Mouse (Mus musculus) mature B cell (primary cell): ENCODE data around the gene Irgm2.
"Not testable (repeated sequence)": the region's sequence is repeated elsewhere in the genome, so short reads cannot be mapped to it uniquely, and the experiment has no call there.

Experiments used
- in situ Hi-C: fragments of 300-500 bp; cut with MboI; formaldehyde crosslinking; loops from 2 replicates; pipeline ENCODE4 v1.14.3; 2019

Gene Irgm2

DNA sequence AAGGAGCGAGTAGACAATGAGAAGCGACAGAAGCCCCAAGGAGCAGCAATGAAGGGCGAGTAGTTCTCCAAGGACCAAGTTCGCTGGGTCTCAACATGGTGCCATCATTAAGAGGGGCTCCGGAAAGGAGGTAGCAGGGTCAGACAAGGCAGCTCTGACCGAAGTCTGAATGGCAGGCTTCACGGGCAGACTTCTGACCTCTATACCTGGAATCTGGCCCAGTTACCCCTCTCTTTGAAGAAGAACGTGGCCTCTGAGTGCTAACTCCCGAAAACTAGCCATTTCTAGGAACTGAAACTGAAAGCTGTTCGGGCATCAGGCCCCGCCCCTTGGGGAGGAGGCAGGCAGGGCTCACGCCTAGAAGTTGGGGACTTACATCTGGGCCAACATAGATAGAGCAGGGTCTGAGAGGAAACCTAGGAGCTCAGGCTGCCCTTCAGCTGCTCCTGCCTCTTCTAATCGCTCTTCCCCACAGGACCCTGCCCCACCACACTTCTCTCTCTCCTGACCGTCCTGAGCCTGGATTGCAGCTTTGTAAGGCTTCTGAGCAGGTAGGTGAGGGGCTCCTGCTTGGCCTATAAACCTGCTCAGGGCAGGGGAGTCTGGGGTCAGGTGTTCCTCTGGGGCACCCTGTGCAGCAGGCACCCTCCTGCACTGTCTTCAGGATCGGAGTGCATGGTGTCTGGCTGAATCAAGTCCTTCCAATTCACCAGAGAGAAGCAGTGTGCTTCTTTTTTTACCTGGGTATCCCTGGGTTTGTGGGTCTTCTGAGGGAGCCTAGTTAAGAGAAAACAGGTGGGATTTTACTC lies at the start of gene Irgm2, which contains the start of gene Igtp:
Gene Irgm2, plus strand, starts transcription at position 390 of the 809 bp plus-strand sequence.
Gene Igtp, plus strand, starts transcription at position 328 of the 809 bp plus-strand sequence.
- in situ Hi-C loops: not testable (repeated sequence)

GRCm38 (mm10) chr11:58155458-58155857 lies 44.0 kb upstream of the Irgm2 start:
- in situ Hi-C loops: no loop called here

GRCm38 (mm10) chr11:58156871-58157270 lies 42.5 kb upstream of the Irgm2 start:
- in situ Hi-C loops: no loop called here

- in situ Hi-C loops: no loop called here
Measured at GRCm38 (mm10) chr11:58165072-58165471, 34.3 kb upstream of the Irgm2 start.

- in situ Hi-C loops: no loop called here
Measured at GRCm38 (mm10) chr11:58167822-58168166, 31.6 kb upstream of the Irgm2 start.

GRCm38 (mm10) chr11:58168167-58168915 lies 31.1 kb upstream of the Irgm2 start, which contains the start of gene Gemin5:
Gene Gemin5 (minus strand): TSS chr11:58168539.
- in situ Hi-C loops: no loop called here

DNA sequence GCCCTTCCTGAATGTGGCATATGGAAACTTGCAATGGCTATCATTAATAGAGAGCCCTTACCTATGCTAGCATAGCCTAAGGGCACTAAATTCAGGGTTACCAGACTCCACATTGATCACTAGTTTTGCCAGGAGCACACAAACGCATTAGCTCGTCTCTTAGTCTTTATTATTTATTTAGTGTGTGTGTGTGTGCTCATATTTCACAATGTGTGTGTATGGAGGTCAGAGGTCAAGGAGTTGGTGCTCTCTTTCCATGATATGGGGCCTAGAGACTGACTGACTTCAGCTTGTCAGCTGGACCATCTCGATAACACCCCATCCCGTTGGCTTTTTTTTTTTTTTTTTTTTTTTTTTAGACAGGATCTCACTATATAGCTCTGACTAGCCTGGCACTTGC lies 29.8 kb upstream of the Irgm2 start:
- in situ Hi-C loops: no loop called here

GRCm38 (mm10) chr11:58171459-58172091 lies 27.8 kb upstream of the Irgm2 start, which contains the start of gene Mrpl22:
Gene Mrpl22 (plus strand): TSS chr11:58171661.
- in situ Hi-C loops: no loop called here

GRCm38 (mm10) chr11:58179563-58179962 lies 19.9 kb upstream of the Irgm2 start:
- in situ Hi-C loops: no loop called here

DNA sequence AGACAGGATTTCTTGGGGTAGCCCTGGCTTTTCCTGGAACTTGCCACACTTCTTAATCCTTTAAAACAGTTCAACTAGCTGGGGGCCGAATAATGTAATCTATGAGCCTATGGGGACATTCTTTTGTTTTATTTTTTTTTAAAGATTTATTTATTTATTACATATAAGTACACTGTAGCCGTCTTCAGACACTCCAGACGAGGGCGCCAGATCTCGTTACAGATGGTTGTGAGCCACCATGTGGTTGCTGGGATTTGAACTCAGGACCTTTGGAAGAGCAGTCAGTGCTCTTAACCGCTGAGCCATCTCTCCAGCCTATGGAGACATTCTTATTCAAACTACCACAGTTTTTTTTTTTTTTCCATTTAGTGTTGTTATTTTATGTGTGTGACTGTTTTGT lies 19.4 kb upstream of the Irgm2 start:
- in situ Hi-C loops: loop anchor here (5.0 kb wide), 1 partner anchor 52 kb away; no protein-coding TSS in a partner anchor

DNA sequence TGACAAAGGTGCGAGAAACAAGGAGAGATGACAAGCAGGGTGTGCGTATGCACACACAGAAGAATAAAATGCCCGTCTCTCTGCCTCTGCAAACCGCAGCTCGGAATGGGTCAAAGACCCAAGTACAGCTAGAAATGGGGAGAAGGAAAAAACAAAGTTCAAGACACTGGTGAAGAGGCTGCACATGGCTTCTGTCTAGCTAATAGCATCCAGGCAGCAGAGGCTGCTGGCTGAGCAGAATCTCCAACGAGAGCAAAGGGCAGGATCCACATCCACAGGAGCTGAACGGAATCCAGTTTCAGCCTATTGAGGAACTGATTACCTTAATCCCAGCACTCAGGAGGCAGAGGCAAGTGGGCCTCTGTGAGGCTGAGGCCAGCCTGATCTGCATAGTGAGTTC lies 18.7 kb upstream of the Irgm2 start:
- in situ Hi-C loops: loop anchor here (5.0 kb wide), 1 partner anchor 52 kb away; no protein-coding TSS in a partner anchor

DNA sequence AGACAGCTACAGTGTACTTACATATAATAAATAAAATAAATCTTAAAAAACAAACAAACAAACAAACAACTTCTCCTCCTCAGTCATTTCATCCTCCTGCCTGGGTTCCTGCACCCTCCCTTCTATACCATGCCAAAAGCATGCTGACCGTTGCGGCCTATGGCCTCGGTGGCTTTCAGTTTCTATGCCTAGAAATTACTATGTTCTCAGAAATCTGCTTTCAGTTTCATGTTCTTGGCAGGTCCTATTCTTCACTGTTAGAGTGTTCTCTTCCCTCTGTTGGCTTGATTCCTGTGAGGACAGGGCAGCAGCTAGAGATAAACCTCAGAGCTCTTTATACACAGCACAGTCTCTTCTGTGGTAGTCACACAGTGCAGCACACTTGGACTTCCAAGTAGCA lies 15.8 kb upstream of the Irgm2 start:
- in situ Hi-C loops: loop anchor here (5.0 kb wide), 1 partner anchor 49 kb away; no protein-coding TSS in a partner anchor

DNA sequence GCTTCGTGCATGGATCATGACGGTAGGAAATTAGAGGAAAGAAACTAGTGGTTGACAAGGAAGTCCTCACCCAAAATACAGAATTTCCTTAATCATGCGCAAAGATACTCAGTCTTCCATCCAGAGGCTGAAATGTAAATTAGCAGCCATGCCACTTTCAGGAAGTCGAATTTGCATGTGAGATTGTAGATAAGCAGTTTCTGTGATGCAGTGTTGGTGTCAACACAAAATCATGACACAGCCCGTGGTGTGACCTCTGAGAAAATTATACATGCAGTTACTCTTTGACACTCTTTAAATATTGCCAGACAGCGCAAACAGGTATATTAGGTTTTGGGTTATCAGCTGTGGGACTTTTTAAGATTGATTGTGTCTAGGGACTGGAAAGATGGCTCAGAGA lies 9.7 kb upstream of the Irgm2 start:
- in situ Hi-C loops: no loop called here

- in situ Hi-C loops: no loop called here
Measured at GRCm38 (mm10) chr11:58193326-58193725, 6.1 kb upstream of the Irgm2 start.

DNA sequence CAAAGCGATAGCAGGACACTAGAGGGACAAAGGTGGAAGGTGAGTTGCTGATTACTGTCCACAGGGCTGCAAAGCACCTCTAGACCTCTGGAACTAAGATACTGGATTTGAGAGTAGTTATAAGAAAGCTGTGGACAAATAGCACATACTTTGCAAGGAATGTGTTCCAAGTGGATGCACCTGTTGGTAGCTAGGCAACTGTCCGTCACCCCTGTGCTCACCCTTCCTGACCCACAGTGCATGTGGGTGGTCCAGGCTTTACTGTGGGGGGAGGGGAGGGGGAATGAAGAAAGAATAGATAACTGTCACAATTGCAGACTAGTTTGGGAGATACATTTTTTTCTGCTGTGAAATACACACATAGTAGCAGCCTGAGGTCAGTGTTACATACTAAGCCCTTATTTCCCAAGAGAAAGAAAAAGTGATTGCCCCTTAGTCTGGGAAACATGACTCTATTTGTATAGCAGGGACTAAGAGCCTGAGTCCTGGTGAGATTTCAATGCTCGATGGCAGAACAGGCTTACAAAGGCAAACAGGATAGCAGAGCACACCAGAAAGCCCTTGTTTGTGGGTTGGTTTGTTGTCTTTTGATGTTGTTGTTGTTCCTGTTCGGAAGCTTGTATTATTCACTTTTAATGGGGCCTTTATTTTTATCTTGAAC lies 5.4 kb upstream of the Irgm2 start:
- in situ Hi-C loops: no loop called here

GRCm38 (mm10) chr11:58198663-58199062 lies 755 bp upstream of the Irgm2 start:
- in situ Hi-C loops: no loop called here

- in situ Hi-C loops: no loop called here
Measured at GRCm38 (mm10) chr11:58200226-58200625, 808 bp downstream of the Irgm2 start.

GRCm38 (mm10) chr11:58201052-58201451 lies 1.6 kb downstream of the Irgm2 start:
- in situ Hi-C loops: no loop called here

GRCm38 (mm10) chr11:58210321-58210886 lies 11.0 kb downstream of the Irgm2 start:
- in situ Hi-C loops: no loop called here

DNA sequence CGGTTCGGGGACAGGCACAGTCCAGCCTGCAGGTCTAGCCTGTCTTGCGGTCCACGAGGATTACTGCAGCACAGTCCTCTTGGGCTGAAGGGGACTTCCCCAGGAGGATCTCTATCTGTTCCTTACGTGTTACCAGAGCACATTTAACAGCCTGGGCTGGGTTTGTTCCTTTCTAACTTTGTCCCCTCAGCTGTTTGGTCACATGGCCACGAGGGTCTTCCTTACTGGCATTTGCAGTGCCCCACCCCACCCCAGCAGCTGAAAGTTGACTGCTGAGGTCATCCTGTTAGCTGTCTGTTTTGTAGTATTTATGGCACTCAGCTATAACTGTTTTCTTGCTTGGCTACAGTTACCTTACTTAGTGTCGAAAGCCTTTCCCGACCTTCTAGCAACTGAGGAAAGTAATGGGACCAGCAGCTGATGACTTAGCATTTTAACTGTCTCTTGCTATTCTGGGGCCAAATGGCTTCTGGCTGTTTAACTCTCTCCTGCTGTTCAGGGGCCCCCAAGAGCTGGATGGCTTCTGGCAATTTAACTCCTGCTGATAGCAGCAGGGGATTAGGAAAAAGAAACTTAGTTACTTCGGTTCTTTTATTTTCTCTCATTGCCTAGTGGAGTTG lies 11.8 kb downstream of the Irgm2 start:
- in situ Hi-C loops: no loop called here

DNA sequence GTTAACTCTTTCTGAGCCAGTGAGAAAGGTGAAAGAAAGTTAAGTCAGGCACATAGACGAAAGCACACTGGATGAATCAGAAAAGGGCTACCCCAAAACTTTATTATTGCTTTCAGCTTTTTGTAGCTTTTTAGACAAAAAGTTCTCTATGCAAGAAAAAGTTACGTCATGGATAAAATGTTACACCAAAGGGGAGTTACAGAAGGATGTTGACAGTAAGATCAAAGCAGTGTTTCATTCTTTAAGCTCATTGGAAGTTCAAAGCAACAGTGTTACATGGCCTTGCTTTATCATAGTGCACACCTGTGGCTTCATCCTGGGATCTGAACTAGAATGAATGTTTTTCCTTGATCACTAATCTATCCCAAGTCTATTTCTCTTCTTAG lies 12.3 kb downstream of the Irgm2 start:
- in situ Hi-C loops: no loop called here
